Mouse (Mus musculus): ENCODE results near the gene Slc6a15. TPM values are rescaled to one million over a fixed set of nuclear protein-coding genes. Genes with fewer than 3 reads are reported as not detected.

Gene Slc6a15
- total RNA-seq, 1 experiment: 11.0 TPM

GRCm38 (mm10) chr10:103402171-103402570 is 34.6 kb downstream of the Slc6a15 start:
- Histone ChIP-seq H3K36me3 (ENCODE audit: control insufficient read depth, insufficient read depth, low read length, poor library complexity, severe bottlenecking) (no peaks in the 10 kb centered on the region), H3K4me1 (ENCODE audit: control insufficient read depth in 2 of 2, insufficient read depth in 2 of 2, low read length in 2 of 2, poor library complexity in 1 of 2) (no peaks in the 10 kb centered on the region), H3K4me3 (ENCODE audit: insufficient read depth in 1 of 2, low read depth in 1 of 2, low read length in 2 of 2, poor library complexity in 1 of 2, severe bottlenecking in 1 of 2) (no peak overlapping the region), H3K9ac (ENCODE audit: insufficient read depth, low read depth, low read length, poor library complexity, severe bottlenecking) (no peak overlapping the region), H3K9me3 (ENCODE audit: control insufficient read depth, insufficient read depth, low read depth, low read length) (no peaks in the 10 kb centered on the region), H3K27ac (ENCODE audit: insufficient read depth, low read depth, low read length, poor library complexity, severe bottlenecking) (no peak overlapping the region)
- TF ChIP-seq ZC3H11A (IDR thresholded peaks at IDR 0.05; ENCODE audit: borderline replicate concordance, low read depth, low read length) (0 out of 2 replicates have a peak, but pooled peaks have one; percentile 13), CHD2 (IDR thresholded peaks at IDR 0.05; ENCODE audit: low read depth, low read length) (no peak)
- in situ Hi-C loops (cut with MboI; ENCODE audit: low sequenced_read_pairs in 2 of 2, unreplicated experiment in 2 of 2): loop anchor here (5.0 to 25.0 kb wide), 2 partner anchors 140 to 150 kb away; no protein-coding TSS in a partner anchor
- peak; percentile 36 for DNase-seq (ENCODE audit: low read depth, low spot score)

GRCm38 (mm10) chr10:103427717-103428116 is 60.1 kb downstream of the Slc6a15 start:
- H3K4me3 ChIP-seq (ENCODE audit: insufficient read depth in 1 of 2, low read depth in 1 of 2, low read length in 2 of 2, poor library complexity in 1 of 2, severe bottlenecking in 1 of 2): no peak overlapping the region
- no peak for DNase-seq (ENCODE audit: low read depth, low spot score)
- no peak overlapping the region for H3K9ac ChIP-seq (ENCODE audit: insufficient read depth, low read depth, low read length, poor library complexity, severe bottlenecking)
- in situ Hi-C loops (cut with MboI; ENCODE audit: low sequenced_read_pairs in 2 of 2, unreplicated experiment in 2 of 2): no loop called here
- H3K36me3 ChIP-seq (ENCODE audit: control insufficient read depth, insufficient read depth, low read length, poor library complexity, severe bottlenecking): no peaks in the 10 kb centered on the region
- H3K27ac ChIP-seq (ENCODE audit: insufficient read depth, low read depth, low read length, poor library complexity, severe bottlenecking): no peak overlapping the region
- no peaks in the 10 kb centered on the region for H3K4me1 ChIP-seq (ENCODE audit: control insufficient read depth in 2 of 2, insufficient read depth in 2 of 2, low read length in 2 of 2, poor library complexity in 1 of 2)
- TF ChIP-seq ZNF384 (IDR thresholded peaks at IDR 0.05; ENCODE audit: low read depth, low read length): no peak
- no peak for TF ChIP-seq CHD2 (IDR thresholded peaks at IDR 0.05; ENCODE audit: low read depth, low read length)
- TF ChIP-seq HCFC1 (IDR thresholded peaks at IDR 0.05; ENCODE audit: borderline replicate concordance, insufficient read depth, low read length): no peak
- no peak for TF ChIP-seq ZC3H11A (IDR thresholded peaks at IDR 0.05; ENCODE audit: borderline replicate concordance, low read depth, low read length)
- TF ChIP-seq MAFK (IDR thresholded peaks at IDR 0.05; ENCODE audit: insufficient read depth, low read depth, low read length): no peak
- no peaks in the 10 kb centered on the region for H3K9me3 ChIP-seq (ENCODE audit: control insufficient read depth, insufficient read depth, low read depth, low read length)

GRCm38 (mm10) chr10:103442588-103442987 is 75.0 kb downstream of the Slc6a15 start:
- no peak overlapping the region for H3K4me3 ChIP-seq (ENCODE audit: insufficient read depth in 1 of 2, low read depth in 1 of 2, low read length in 2 of 2, poor library complexity in 1 of 2, severe bottlenecking in 1 of 2)
- TF ChIP-seq ZC3H11A (IDR thresholded peaks at IDR 0.05; ENCODE audit: borderline replicate concordance, low read depth, low read length): no peak
- H3K9ac ChIP-seq (ENCODE audit: insufficient read depth, low read depth, low read length, poor library complexity, severe bottlenecking): no peak overlapping the region
- no peak overlapping the region for H3K27ac ChIP-seq (ENCODE audit: insufficient read depth, low read depth, low read length, poor library complexity, severe bottlenecking)
- in situ Hi-C loops (cut with MboI; ENCODE audit: low sequenced_read_pairs in 2 of 2, unreplicated experiment in 2 of 2): no loop called here
- no peak for DNase-seq (ENCODE audit: low read depth, low spot score)
- no peaks in the 10 kb centered on the region for H3K9me3 ChIP-seq (ENCODE audit: control insufficient read depth, insufficient read depth, low read depth, low read length)
- H3K36me3 ChIP-seq (ENCODE audit: control insufficient read depth, insufficient read depth, low read length, poor library complexity, severe bottlenecking): no peaks in the 10 kb centered on the region
- no peaks in the 10 kb centered on the region for H3K4me1 ChIP-seq (ENCODE audit: control insufficient read depth in 2 of 2, insufficient read depth in 2 of 2, low read length in 2 of 2, poor library complexity in 1 of 2)

GRCm38 (mm10) chr10:103443070-103443469 is 75.5 kb downstream of the Slc6a15 start:
- H3K36me3 ChIP-seq (ENCODE audit: control insufficient read depth, insufficient read depth, low read length, poor library complexity, severe bottlenecking): no peaks in the 10 kb centered on the region

GRCm38 (mm10) chr10:103448340-103448739 is 80.8 kb downstream of the Slc6a15 start:
- no peak overlapping the region for H3K27ac ChIP-seq (ENCODE audit: insufficient read depth, low read depth, low read length, poor library complexity, severe bottlenecking)
- TF ChIP-seq CHD2 (IDR thresholded peaks at IDR 0.05; ENCODE audit: low read depth, low read length) (no peak), ZC3H11A (IDR thresholded peaks at IDR 0.05; ENCODE audit: borderline replicate concordance, low read depth, low read length) (no peak), HCFC1 (IDR thresholded peaks at IDR 0.05; ENCODE audit: borderline replicate concordance, insufficient read depth, low read length) (no peak), ZNF384 (IDR thresholded peaks at IDR 0.05; ENCODE audit: low read depth, low read length) (no peak), MAFK (IDR thresholded peaks at IDR 0.05; ENCODE audit: insufficient read depth, low read depth, low read length) (no peak)
- DNase-seq (ENCODE audit: low read depth, low spot score): no peak
- H3K36me3 ChIP-seq (ENCODE audit: control insufficient read depth, insufficient read depth, low read length, poor library complexity, severe bottlenecking): no peaks in the 10 kb centered on the region
- H3K4me1 ChIP-seq (ENCODE audit: control insufficient read depth in 2 of 2, insufficient read depth in 2 of 2, low read length in 2 of 2, poor library complexity in 1 of 2): no peaks in the 10 kb centered on the region
- in situ Hi-C loops (cut with MboI; ENCODE audit: low sequenced_read_pairs in 2 of 2, unreplicated experiment in 2 of 2): no loop called here
- no peaks in the 10 kb centered on the region for H3K9me3 ChIP-seq (ENCODE audit: control insufficient read depth, insufficient read depth, low read depth, low read length)
- no peak overlapping the region for H3K9ac ChIP-seq (ENCODE audit: insufficient read depth, low read depth, low read length, poor library complexity, severe bottlenecking)
- no peak overlapping the region for H3K4me3 ChIP-seq (ENCODE audit: insufficient read depth in 1 of 2, low read depth in 1 of 2, low read length in 2 of 2, poor library complexity in 1 of 2, severe bottlenecking in 1 of 2)

More at GRCm38 (mm10) chr10:103443070-103443469, 75.5 kb downstream of the Slc6a15 start:
- no peak overlapping the region for H3K4me3 ChIP-seq (ENCODE audit: insufficient read depth in 1 of 2, low read depth in 1 of 2, low read length in 2 of 2, poor library complexity in 1 of 2, severe bottlenecking in 1 of 2)
- TF ChIP-seq ZC3H11A (IDR thresholded peaks at IDR 0.05; ENCODE audit: borderline replicate concordance, low read depth, low read length) (peak; percentile 78), CHD2 (IDR thresholded peaks at IDR 0.05; ENCODE audit: low read depth, low read length) (no peak)
- H3K9ac ChIP-seq (ENCODE audit: insufficient read depth, low read depth, low read length, poor library complexity, severe bottlenecking): no peak overlapping the region
- in situ Hi-C loops (cut with MboI; ENCODE audit: low sequenced_read_pairs in 2 of 2, unreplicated experiment in 2 of 2): no loop called here
- DNase-seq (ENCODE audit: low read depth, low spot score): peak; percentile 54
- H3K9me3 ChIP-seq (ENCODE audit: control insufficient read depth, insufficient read depth, low read depth, low read length): no peaks in the 10 kb centered on the region
- no peak overlapping the region for H3K27ac ChIP-seq (ENCODE audit: insufficient read depth, low read depth, low read length, poor library complexity, severe bottlenecking)
- H3K4me1 ChIP-seq (ENCODE audit: control insufficient read depth in 2 of 2, insufficient read depth in 2 of 2, low read length in 2 of 2, poor library complexity in 1 of 2): no peaks in the 10 kb centered on the region
